Mouse (Mus musculus) embryonic facial prominence, embryonic 15.5 days (tissue): ENCODE data around the gene C87499. TPM values are rescaled to one million over a fixed set of nuclear protein-coding genes. Genes with fewer than 3 reads are reported as not detected.

ENCODE experiments used
- ATAC-seq: fragments of 200-750 bp; cut with Nextera tagmentation; 2 replicates; pipeline ENCODE4 v1.8.0; 2017; ENCODE audit warnings: low read depth, moderate TSS enrichment; ENCODE audit not compliant: insufficient number of reproducible peaks, low FRiP score, low TSS enrichment
- H3K27ac ChIP-seq: fragments of 300-500 bp; sonication (generic); replicated peaks from 2 replicates; pipeline ENCODE4 v1.5.1; 2015; ENCODE audit warnings: mild to moderate bottlenecking, inconsistent platforms
- H3K27me3 ChIP-seq: fragments of 300-500 bp; sonication (generic); 2 replicates; pipeline ENCODE4 v1.6.1; 2015; ENCODE audit warnings: inconsistent platforms
- H3K36me3 ChIP-seq: fragments of 300-500 bp; sonication (generic); 2 replicates; pipeline ENCODE4 v1.6.1; 2015; ENCODE audit warnings: mild to moderate bottlenecking, inconsistent platforms
- H3K4me1 ChIP-seq: fragments of 300-500 bp; sonication (generic); 2 replicates; pipeline ENCODE4 v1.6.1; 2015; ENCODE audit warnings: inconsistent platforms
- H3K4me2 ChIP-seq: fragments of 300-500 bp; sonication (generic); replicated peaks from 2 replicates; pipeline ENCODE4 v1.6.1; 2015; ENCODE audit warnings: mild to moderate bottlenecking, inconsistent platforms
- H3K4me3 ChIP-seq: fragments of 300-500 bp; sonication (generic); replicated peaks from 2 replicates; pipeline ENCODE4 v1.5.1; 2015; ENCODE audit warnings: mild to moderate bottlenecking, inconsistent platforms
- H3K9ac ChIP-seq: fragments of 300-500 bp; sonication (generic); 2 replicates; pipeline ENCODE4 v1.6.1; 2015; ENCODE audit warnings: inconsistent platforms
- H3K9me3 ChIP-seq: fragments of 300-500 bp; sonication (generic); replicated peaks from 2 replicates; pipeline ENCODE4 v1.6.1; 2016; ENCODE audit warnings: inconsistent platforms
- WGBS: fragments of 180-500 bp; shearing (Covaris S2); methylation state at CpG from one replicate; pipeline ENCODE4 v1.1.7; 2015; 5-methylcytosine and 5-hydroxymethylcytosine counted together
- polyA plus RNA-seq: library from polyadenylated mRNA; unstranded; fragments of >200 nt; fragmentation: Nextera tagmentation; extraction: Ambion mirVana; gene quantifications from 2 replicates; pipeline ENCODE4 v1.2.1, GENCODE M21; 2015

Gene C87499
- polyA plus RNA-seq, result not detected in 2 replicates

- Histone ChIP-seq H3K9ac (no peak within 1 kb of the TSS), H3K4me1 (no peaks in the 10 kb centered on the region), H3K27ac (no peak within 1 kb of the TSS), H3K9me3 (no peaks in the 10 kb centered on the region), H3K4me3 (no peak within 1 kb of the TSS), H3K4me2 (no peak within 1 kb of the TSS), H3K36me3 (no peaks in the 10 kb centered on the region), H3K27me3 (no peaks in the 10 kb centered on the region)
- WGBS, result 87% methylated on average over 4 of the region's 4 CpGs
- ATAC-seq, result no peak
Measured at GRCm38 (mm10) chr4:88634311-88634710, at the start of gene C87499. Gene C87499 (minus strand): TSS chr4:88634411.

GRCm38 (mm10) chr4:88683812-88684211 is 49.6 kb upstream of the C87499 start, which contains the start of gene Ifna2:
Gene Ifna2 (minus strand): TSS chr4:88683912.
- Histone ChIP-seq H3K9me3 (no peaks in the 10 kb centered on the region), H3K9ac (no peak within 1 kb of the TSS), H3K4me3 (no peak within 1 kb of the TSS), H3K36me3 (no peaks in the 10 kb centered on the region), H3K27me3 (no peaks in the 10 kb centered on the region), H3K27ac (no peak within 1 kb of the TSS), H3K4me1 (no peaks in the 10 kb centered on the region), H3K4me2 (no peak within 1 kb of the TSS)
- WGBS, result 90% methylated on average over 1 of the region's 1 CpGs
- ATAC-seq, result no peak

- Histone ChIP-seq H3K9me3 (no peaks in the 10 kb centered on the region), H3K9ac (no peak overlapping the region), H3K27me3 (no peaks in the 10 kb centered on the region), H3K36me3 (no peaks in the 10 kb centered on the region), H3K4me1 (no peaks in the 10 kb centered on the region), H3K4me2 (no peak overlapping the region), H3K4me3 (no peak overlapping the region), H3K27ac (no peak overlapping the region)
- no peak for ATAC-seq
- WGBS, result 59% methylated on average over 3 of the region's 3 CpGs
Measured at GRCm38 (mm10) chr4:88681353-88681752, 47.1 kb upstream of the C87499 start.

- H3K4me2 ChIP-seq, result no peak overlapping the region
- no peaks in the 10 kb centered on the region for H3K27me3 ChIP-seq
- no peaks in the 10 kb centered on the region for H3K36me3 ChIP-seq
- no peak overlapping the region for H3K9ac ChIP-seq
- no peaks in the 10 kb centered on the region for H3K9me3 ChIP-seq
- no peak overlapping the region for H3K27ac ChIP-seq
- ATAC-seq, result no peak
- H3K4me1 ChIP-seq, result no peaks in the 10 kb centered on the region
- 47% methylated on average over 8 of the region's 8 CpGs for WGBS
- H3K4me3 ChIP-seq, result no peak overlapping the region
Measured at GRCm38 (mm10) chr4:88680362-88680761, 46.2 kb upstream of the C87499 start.

GRCm38 (mm10) chr4:88676824-88677223 is 42.6 kb upstream of the C87499 start, which contains the start of gene Ifna16:
Gene Ifna16 (minus strand): TSS chr4:88676924.
- no peak for ATAC-seq
- Histone ChIP-seq H3K4me1 (no peaks in the 10 kb centered on the region), H3K27me3 (no peaks in the 10 kb centered on the region), H3K9me3 (no peaks in the 10 kb centered on the region), H3K36me3 (no peaks in the 10 kb centered on the region), H3K4me3 (no peak within 1 kb of the TSS), H3K9ac (no peak within 1 kb of the TSS), H3K27ac (no peak within 1 kb of the TSS), H3K4me2 (no peak within 1 kb of the TSS)
- WGBS, result 78% methylated on average over 1 of the region's 1 CpGs

GRCm38 (mm10) chr4:88655461-88655860 is 21.2 kb upstream of the C87499 start:
- Histone ChIP-seq H3K9me3 (no peaks in the 10 kb centered on the region), H3K9ac (no peak overlapping the region), H3K4me3 (no peak overlapping the region), H3K36me3 (no peaks in the 10 kb centered on the region), H3K27me3 (no peaks in the 10 kb centered on the region), H3K4me2 (no peak overlapping the region), H3K4me1 (no peaks in the 10 kb centered on the region), H3K27ac (no peak overlapping the region)
- 29% methylated on average over 1 of the region's 1 CpGs for WGBS
- ATAC-seq, result no peak

- Histone ChIP-seq H3K36me3 (no peaks in the 10 kb centered on the region), H3K9me3 (no peaks in the 10 kb centered on the region), H3K9ac (no peak overlapping the region), H3K4me2 (no peak overlapping the region), H3K27me3 (no peaks in the 10 kb centered on the region), H3K4me3 (no peak overlapping the region), H3K27ac (no peak overlapping the region), H3K4me1 (no peaks in the 10 kb centered on the region)
- WGBS, result 58% methylated on average over 3 of the region's 3 CpGs
- ATAC-seq, result no peak
Measured at GRCm38 (mm10) chr4:88653644-88654043, 19.4 kb upstream of the C87499 start.

- no peak within 1 kb of the TSS for H3K4me3 ChIP-seq
- H3K4me1 ChIP-seq, result no peaks in the 10 kb centered on the region
- no peak for ATAC-seq
- no peaks in the 10 kb centered on the region for H3K27me3 ChIP-seq
- no peaks in the 10 kb centered on the region for H3K9me3 ChIP-seq
- no peak within 1 kb of the TSS for H3K4me2 ChIP-seq
- no peak within 1 kb of the TSS for H3K27ac ChIP-seq
- WGBS, result 42% methylated on average over 2 of the region's 2 CpGs
- H3K36me3 ChIP-seq, result no peaks in the 10 kb centered on the region
- no peak within 1 kb of the TSS for H3K9ac ChIP-seq
Measured at GRCm38 (mm10) chr4:88644359-88644758, 10.1 kb upstream of the C87499 start, which contains the start of gene Ifna13. Gene Ifna13 (minus strand): TSS chr4:88644459.

GRCm38 (mm10) chr4:88642526-88642925 is 8.3 kb upstream of the C87499 start:
- Histone ChIP-seq H3K36me3 (no peaks in the 10 kb centered on the region), H3K4me2 (no peak overlapping the region), H3K4me1 (no peaks in the 10 kb centered on the region), H3K9me3 (no peaks in the 10 kb centered on the region), H3K9ac (no peak overlapping the region), H3K27ac (no peak overlapping the region), H3K4me3 (no peak overlapping the region), H3K27me3 (no peaks in the 10 kb centered on the region)
- WGBS, result 26% methylated on average over 2 of the region's 2 CpGs
- no peak for ATAC-seq

- Histone ChIP-seq H3K9ac (0 out of 2 replicates have a peak overlapping the region, but pooled peaks have one; percentile 28), H3K36me3 (no peaks in the 10 kb centered on the region), H3K27me3 (no peaks in the 10 kb centered on the region), H3K9me3 (no peaks in the 10 kb centered on the region), H3K27ac (peak overlapping the region; percentile 45; the same call in 1 of the 2 replicates), H3K4me3 (peak overlapping the region; percentile 46), H3K4me2 (peak overlapping the region; percentile 49), H3K4me1 (no peaks in the 10 kb centered on the region)
- peak; percentile 92 for ATAC-seq
- 12% methylated on average over 11 of the region's 11 CpGs for WGBS
Measured at GRCm38 (mm10) chr4:88641077-88641831, 7.0 kb upstream of the C87499 start.

- ATAC-seq, result no peak
Measured at GRCm38 (mm10) chr4:88640704-88641076, 6.5 kb upstream of the C87499 start.

GRCm38 (mm10) chr4:88603276-88603675 is 30.9 kb downstream of the C87499 start, which contains the start of gene Ifna12:
Gene Ifna12 (minus strand): TSS chr4:88603376.
- Histone ChIP-seq H3K4me3 (no peak within 1 kb of the TSS), H3K36me3 (no peaks in the 10 kb centered on the region), H3K9me3 (no peaks in the 10 kb centered on the region), H3K27ac (no peak within 1 kb of the TSS), H3K9ac (no peak within 1 kb of the TSS), H3K4me1 (no peaks in the 10 kb centered on the region), H3K4me2 (no peak within 1 kb of the TSS), H3K27me3 (no peaks in the 10 kb centered on the region)
- ATAC-seq, result no peak

More at GRCm38 (mm10) chr4:88640704-88641076, 6.5 kb upstream of the C87499 start:
- Histone ChIP-seq H3K9ac (0 out of 2 replicates have a peak overlapping the region, but pooled peaks have one; percentile 28), H3K4me1 (no peaks in the 10 kb centered on the region), H3K4me2 (peak overlapping the region; percentile 49), H3K27me3 (no peaks in the 10 kb centered on the region), H3K9me3 (no peaks in the 10 kb centered on the region), H3K36me3 (no peaks in the 10 kb centered on the region), H3K4me3 (peak overlapping the region; percentile 46), H3K27ac (no peak overlapping the region)
- 59% methylated on average over 8 of the region's 8 CpGs for WGBS
